Mouse (Mus musculus) 3134 (cell line): ENCODE data around the gene Rasl11a.

Source experiments
- DNase-seq: peaks from one replicate; pipeline ENCODE4 v3.0.0-alpha.2; 2011; ENCODE audit warnings: low spot score; ENCODE audit not compliant: insufficient read length; ENCODE audit errors: extremely low read depth

The Rasl11a gene

DNA sequence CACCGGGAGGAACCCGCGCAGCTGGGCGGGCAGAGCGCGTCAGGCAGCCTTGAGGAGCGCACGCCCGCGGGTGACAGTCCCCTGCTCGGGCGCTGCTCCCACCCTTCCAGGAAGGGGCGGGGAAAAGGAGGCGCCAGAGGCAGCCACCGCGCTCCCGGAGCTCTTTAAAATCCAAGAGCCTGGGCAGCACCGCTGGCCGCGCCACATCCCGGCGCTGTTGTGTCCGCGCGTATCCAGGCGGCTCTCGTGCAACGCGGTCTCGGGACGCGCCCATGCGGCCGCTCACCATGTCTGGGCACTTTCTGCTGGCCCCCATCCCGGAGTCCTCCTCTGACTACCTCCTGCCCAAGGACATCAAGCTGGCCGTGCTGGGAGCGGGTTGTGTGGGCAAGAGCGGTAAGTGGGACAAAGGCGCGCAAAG lies at the start of gene Rasl11a:
Gene Rasl11a, plus strand, starts transcription at position 127 of the 421 bp plus-strand sequence.
- DNase-seq, result peak; percentile 90

DNA sequence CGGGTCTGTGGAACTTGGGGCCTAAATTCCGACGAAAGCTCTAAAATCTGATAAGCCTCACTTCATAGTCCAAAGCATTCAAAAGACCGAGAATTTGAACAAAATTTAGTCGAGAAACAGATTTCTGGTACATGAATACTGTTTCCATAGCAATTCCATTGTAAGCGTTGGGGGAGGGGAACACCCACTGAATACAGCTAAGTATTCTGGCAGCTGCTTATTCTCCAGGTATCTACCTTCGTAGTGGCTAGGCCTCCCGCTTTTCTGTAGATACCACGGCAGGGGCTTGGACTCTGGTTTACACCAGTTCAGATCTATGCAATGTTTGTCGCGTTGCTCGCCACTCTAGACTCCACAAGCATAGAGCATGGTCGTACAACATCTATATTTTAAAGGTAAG lies 49.1 kb upstream of the Rasl11a start:
- DNase-seq, result no peak

DNA sequence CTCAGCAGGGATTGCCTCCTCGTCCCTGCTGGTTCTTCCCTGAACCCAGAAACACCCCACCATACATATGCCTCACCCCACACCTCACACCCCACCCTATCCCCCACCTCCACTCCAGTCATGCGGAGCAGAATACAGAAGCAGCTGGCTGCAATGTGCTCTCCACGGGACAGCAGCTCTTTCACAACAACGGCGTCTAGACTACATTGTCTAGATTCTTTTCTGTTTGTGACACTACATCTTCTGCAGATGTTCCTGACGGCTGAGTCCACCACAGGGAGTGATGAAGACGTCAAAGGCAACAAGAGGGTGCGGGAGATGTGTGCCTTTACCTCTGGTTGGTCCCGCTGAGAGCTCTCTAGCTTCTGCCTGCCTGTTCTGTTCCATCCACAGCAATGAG lies 46.8 kb upstream of the Rasl11a start:
- no peak for DNase-seq

DNA sequence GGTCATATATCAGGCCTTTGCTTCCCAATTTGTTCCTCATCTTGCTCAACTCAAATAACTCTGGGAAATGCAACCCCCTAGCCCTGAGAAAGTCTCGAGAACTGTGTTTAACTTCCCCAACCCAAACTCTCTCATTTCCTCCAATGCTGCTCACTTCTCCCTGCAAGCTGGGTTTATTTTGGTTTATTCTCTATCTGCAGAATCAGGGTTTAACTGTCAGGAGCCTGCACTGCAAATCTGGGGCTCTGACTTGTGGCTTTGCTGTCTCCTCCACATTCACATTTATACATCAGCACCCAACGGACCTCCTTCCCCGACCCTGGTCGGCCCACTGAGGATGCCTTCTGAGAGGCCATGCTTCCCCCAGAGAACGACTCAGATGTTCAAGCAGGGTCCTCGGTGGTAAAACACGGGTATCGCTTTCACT lies 38.9 kb upstream of the Rasl11a start:
- no peak for DNase-seq

DNA sequence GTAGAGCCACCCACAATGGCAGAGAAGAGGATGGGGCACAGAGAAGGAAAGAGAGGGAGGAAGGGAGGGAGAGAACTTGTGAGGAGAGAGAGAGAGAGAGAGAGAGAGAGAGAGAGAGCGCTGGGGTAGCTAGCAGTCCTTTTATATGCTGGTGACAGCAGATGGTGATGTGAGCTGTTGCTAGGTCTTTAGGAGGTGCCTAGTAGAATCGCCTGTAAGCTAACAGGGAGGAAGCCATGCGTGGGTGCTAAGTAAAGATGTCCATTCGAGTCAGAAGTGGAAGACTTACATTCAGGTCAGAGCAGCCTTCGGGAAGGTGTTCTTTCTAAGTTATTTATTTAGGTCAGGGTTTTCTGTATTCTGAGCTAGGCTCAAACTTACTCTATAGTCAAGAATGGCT lies 34.9 kb upstream of the Rasl11a start:
- DNase-seq, result no peak

DNA sequence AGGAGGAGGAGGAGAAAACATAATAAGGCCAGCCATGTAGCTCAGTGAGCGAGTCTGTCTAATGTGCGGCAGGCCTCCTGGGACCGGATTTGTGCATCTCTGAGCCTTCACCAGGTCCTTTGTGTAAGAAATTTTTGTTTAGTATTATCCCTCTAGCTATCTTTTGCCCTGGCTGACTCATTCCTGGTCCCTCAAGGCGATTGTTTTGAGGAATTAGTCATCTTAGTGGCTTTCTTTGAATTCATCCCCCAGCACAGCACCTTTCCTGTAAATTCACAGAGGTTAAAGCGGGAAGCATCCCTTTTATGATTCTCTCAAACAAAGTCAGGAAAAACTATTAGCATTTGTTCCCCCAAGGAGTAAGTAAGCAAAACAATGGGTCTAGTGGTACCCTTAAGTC lies 32.0 kb upstream of the Rasl11a start:
- no peak for DNase-seq

DNA sequence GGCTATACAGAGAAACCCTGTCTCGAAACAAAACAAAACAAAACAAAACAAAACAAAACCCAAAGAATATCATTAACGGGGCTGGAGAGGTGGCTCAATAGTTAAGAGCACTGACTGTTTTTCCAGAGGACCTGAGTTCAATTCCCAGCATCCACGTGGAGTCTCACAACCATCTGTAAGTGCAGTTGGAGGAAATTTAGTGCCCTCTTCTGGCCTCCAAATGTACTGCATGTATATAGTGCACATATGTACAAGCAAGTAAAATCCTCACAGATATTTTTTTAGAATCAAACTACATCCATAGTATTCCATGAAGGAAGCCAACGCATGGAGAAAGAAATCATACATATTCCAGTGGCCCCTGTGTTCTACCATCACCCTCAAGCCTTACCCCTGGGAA lies 31.4 kb upstream of the Rasl11a start:
- no peak for DNase-seq

DNA sequence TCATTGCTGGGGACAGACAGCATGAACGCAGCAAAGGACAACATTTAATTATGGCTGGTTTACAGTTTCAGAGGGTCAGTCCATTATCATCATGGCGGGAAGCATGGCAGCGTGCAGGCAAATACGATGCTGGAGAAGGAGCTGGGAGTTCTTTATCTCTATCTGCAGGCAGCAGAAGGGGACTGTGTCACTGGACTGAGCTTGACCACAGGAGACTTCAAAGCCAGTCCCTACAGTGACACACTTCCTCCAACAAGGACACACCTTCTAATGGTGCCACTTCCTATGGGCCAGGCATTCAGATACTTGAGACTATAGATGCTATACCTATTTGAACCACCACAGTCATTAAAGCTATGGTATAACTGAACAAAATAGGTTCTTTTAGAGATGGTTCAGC lies 29.5 kb upstream of the Rasl11a start:
- DNase-seq, result no peak

DNA sequence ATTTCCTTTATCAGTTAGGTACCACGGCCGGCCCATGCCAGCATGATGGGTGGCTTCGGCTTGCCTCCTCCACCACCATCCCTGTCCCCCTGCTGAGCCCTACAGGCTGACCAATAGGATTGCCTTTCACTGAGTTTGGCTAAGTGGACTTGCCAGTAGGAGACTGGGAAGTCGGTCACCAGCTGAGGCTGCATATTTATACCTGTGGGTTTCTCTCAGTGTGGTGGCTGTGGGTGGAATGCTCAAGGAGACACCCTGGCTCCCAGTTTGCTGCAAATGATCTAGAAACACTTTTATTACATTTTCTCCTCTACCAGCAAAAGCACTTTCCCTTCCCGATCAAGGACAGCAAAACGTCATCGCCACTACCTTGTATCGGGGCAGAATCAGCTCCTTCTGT lies 27.3 kb upstream of the Rasl11a start:
- no peak for DNase-seq

DNA sequence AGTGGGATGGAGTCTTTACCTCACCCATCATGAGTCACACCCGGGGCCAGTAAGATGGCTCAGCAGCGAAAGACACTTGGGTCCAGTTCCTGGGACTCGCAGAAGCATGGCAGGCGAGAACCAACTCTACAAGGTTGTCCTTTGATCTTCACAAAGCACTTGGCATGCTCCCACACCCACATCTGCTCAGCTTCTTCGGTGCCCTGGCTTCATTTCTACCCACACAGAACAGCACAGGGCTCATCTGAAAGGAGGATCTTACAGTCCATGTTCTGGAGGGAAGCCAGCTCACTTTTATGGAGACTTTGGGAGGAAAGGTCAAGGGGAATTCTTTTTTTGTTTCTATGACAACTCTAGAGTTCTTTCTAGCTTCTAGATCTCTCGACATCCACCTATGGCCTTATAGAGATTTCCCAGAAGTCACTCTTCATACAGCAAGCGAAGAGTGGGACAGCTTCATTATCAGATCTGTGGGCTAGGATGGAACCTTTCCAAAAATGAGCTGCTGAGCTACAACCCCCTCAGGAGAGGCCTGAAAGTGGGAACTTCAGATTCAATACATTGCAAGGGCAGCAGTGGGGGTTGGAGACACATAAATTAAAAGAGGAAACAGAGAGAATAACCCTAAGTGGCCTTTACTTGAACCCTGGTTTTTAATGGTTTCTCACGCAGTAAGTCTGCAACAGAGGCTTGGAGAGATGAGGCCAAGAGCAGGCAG lies 25.8 kb upstream of the Rasl11a start:
- no peak for DNase-seq

DNA sequence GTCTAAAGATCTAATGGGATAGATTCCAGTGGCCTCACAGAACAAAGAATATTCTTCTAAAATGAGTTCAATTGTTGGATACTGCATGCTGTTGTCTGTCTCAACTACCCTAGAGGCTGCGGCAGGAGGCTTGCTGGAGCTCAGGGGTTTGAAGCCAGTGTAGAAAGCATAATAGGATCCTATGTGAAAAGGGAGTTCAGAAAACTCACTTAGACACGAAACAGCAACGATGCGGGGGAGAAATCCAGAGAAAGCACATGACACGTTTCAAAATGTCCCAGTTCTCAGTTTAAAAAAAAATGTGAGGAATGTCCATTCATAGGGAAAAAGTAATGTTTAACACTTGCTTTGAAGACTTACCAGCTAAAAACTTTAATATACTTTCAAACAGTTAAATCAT lies 21.9 kb upstream of the Rasl11a start:
- no peak for DNase-seq

DNA sequence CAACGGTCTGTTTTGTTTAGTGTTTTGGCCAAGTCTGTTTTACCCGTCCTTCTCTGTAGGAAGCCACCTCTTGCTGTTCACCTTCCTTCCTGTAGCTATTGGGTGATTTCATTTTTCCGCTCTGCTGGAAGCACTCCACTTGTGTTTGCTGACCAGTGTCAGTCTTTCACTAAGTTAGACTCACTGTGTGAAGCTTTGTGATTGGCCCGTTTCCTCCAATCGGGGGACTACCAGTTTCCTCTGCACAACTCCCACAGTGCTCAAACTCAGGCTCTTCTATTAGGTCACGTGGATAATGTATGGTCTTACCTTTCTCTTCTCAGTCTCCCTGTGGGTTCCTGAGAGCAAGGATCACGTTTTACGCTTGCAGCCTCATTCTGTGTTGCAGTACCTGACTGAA lies 15.3 kb upstream of the Rasl11a start:
- DNase-seq, result no peak

DNA sequence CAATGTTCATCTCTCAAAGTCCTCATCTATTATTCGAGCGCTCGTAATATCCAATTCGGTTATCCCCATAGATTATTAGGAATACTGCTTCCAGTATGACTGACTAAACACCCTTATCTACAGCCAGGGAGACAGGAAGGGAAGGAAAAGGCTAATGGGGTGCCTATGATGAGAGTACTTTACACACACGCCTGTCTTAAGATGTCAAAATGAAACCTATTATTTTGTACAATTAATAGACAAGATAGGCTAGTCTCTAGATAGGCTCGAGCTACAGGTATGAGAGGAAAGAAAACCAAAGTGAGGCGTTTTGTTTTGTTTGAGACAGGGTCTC lies 12.5 kb upstream of the Rasl11a start:
- no peak for DNase-seq

DNA sequence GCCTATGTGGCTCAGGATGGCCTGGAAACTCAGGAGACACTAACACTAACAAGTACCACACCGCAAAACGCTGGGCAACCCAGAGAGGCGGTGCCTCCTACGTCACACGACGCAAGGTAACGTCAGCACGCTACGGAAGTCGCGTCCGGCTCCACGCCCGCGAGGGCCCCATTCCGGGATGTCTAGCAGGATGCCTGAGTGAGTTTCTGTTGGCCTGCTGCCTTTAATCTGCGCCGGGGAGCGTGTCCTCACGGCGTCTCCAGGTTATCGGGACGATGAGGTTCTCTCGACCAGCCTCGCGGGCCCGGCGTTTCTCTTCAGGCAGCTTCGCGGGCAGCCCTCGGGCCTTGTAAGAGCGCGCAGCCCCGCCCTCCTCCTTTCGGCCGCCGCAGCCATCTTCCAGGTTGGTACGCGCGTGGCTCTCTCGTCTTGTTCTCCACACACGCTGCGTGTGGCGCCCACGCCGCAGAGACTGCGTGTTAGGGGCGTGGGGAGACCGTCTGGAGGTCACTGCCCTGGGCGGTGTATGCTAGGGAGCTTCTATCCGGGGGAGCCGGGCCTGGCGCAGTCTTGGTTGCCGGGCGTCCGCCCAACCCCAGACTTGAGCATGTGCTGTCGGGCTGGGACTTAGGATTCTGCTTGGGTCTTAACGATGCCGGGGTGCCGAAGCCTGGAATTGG lies 12.0 kb upstream of the Rasl11a start, which contains the start of gene Rpl21:
Gene Rpl21, plus strand, starts transcription at position 122 of the 680 bp plus-strand sequence.
- peak; percentile 100 for DNase-seq

DNA sequence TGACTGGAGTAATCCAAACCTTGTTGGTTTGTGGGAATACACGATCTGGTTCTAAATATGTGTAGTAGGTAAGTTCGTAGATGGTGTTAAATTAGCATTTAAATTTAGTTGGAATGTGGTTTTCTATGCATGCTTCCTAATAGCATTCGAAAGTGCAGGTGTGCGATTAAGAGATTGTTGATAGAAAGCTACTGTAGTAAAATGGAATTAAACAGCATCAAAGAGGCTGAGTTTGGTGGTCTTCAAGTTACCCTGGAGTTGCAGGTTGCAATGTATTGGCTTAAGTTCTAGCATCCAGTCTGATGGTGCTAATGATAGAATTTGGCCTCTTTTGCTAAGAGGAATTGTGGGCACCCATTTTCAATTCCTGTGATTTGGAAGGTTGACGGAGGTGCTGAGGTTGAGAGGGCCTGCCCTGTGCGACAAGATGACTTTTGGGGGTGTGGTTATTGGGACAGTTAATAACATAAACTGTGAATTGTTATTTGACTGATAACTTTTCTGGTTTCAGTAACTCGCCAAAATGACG lies 11.1 kb upstream of the Rasl11a start:
- DNase-seq, result no peak

DNA sequence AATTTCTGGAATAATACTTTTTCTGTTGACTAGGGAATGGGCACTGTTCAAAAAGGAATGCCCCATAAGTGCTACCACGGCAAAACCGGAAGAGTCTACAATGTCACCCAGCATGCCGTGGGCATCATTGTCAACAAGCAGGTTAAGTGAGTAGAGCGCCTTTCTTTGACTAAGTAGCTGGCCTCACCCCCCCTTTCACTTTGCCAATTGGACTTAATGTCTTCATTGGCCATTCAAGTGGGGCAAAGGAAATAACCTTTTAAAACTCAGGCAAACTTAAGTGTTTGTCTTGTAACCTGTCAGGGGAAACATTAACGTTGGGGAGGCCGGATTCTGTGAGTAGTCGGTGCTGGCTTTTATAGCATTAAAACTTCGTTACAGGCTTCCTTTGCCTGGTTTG lies 9.9 kb upstream of the Rasl11a start:
- DNase-seq, result no peak

DNA sequence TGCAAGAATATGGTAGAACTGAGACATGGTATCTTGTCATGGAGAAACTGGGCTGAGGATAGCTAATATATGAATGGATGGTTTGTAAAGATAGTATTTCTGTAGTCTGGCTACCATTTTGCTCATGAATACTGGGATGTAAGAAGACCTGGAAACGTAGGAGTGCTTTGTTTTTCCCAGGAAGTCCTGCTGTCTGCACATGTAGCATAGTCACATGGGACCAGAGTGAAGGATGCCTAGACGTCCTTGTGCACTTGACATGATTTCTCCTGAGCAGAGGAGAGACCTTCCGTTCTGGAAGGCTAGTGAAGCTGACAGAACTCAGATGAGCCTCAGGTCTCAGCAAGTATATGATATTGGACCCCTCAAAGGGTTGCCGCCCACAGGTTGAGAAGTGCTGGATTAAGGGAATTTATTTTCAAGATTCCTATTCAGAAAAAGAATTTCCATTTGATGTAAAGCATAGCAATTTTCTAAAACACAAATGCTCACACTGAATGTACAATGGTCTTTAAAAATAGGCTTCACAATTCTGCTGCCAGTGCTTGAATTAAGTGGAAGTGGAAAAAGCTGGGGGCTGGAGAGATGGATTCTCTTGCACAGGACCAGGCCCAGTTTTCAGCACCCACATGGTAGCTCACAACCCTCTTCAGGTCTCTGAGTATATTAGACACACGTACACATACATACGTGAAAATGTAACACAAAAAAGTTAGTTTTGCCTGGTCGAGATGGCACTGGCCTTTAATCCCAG lies 6.7 kb upstream of the Rasl11a start:
- no peak for DNase-seq

DNA sequence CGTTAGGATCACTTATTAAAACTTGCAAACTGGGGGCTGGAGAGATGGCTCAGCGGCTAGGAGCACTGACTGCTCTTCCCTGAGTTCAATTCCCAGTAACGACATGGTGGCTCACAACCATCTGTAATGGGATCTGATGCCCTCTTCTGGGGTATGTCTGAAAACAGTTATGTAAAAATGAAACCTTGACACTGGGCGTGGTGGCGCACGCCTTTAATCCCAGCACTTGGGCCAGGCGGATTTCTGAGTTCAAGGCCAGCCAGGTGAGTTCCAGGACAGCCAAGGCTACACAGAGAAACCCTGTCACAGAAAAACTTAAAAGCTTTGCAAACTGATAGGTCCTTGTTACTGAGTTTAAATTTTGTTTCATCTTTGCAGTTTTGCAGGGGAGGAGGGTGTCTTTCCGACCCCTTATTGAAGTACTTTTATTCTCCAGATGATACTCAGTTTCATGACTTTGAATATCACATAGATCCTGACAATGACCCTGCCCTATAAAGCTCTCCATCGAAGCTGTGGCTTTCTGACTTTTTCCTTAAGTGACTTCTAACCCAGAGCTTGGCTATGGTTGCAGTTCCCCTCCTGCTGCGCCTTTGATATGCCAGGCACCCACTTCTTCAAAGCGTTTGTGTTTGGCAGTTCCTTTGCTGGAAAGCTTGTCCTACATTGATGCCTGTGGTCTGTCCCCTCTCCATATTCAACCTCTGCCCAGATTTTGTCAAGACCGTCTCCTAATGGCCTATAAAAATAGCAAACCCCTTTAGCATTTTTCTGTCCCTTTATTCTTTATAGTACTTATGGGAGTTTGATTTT lies 5.8 kb upstream of the Rasl11a start:
- DNase-seq, result no peak

DNA sequence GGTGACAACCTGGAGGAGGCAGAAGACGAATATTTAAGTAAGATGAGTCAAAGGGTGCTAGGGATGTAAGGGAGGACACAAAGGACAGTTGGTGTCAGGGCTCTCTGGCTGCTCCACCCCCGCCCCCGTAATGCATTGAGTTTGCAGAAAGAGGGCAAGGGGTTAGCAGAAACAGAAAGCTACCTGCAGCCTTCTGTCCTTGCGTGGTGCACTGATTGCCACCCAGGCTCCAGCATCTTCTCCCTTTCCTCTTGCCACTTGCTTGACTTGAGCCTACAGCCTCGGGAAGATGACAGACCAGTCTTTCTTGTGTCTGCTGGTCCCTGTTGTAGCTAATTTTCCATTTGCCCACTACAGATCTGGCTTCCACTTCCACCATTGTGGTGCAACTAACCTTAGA lies 5.1 kb upstream of the Rasl11a start:
- DNase-seq, result no peak

DNA sequence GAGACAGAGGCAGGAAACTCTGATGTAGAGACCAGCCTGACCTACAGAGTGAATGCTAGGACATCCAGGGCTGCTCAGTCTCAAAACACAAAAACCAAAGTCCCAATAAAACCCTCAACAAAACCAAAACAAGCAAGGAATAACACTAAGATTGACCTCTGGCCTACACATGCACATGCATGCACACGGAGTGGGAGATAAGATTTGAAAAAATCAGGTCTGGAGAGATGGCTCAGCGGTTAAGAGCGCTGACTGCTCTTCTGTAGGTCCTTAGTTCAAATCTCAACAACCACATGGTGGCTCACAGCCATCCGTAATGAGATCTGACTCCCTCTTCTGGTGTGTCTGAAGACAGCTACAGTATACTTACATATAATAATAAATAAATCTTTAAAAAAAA lies 4.4 kb upstream of the Rasl11a start:
- no peak for DNase-seq

DNA sequence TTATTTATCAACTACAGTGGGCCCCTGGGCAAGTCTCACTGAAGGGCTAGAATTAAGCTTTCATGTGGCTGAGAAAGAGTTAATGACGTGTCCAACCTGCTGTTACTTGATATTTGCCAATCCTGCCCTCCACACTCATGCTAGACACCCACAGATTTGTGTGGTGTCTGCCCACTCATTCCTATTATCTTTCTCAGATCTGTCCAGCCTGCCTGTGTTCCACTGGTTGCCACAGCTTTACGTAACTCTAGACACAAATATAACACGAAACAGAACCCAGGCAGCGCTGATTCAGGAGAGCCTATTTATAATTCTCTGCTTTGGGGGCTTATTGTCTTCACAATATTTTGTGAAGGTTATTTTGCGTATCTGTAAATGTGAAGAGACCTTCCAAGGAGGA lies 3.6 kb upstream of the Rasl11a start:
- no peak for DNase-seq
